Mouse (Mus musculus): ENCODE results near the gene Churc1. TPM values are rescaled to one million over a fixed set of nuclear protein-coding genes. Genes with fewer than 3 reads are reported as not detected.

The Churc1 gene
- polyA plus RNA-seq (2015; fragmentation: Nextera tagmentation; extraction: Ambion mirVana), result 145 and 147 TPM in 2 replicates

- Histone ChIP-seq H3K36me3 (no peaks in the 10 kb centered on the region), H3K4me3 (replicated peaks) (peak within 1 kb of the TSS; percentile 71), H3K9ac (peak within 1 kb of the TSS; percentile 54; the same call in 1 of the 2 replicates), H3K4me2 (peak within 1 kb of the TSS; percentile 76), H3K9me3 (no peaks in the 10 kb centered on the region), H3K27me3 (replicated peaks) (no peaks in the 10 kb centered on the region), H3K4me1 (peaks cover 6% of the 10 kb centered on the region), H3K27ac (peak within 1 kb of the TSS; percentile 65)
- peak; percentile 98 for ATAC-seq (ENCODE audit: insufficient read depth, low FRiP score, low read depth)
- WGBS, result under 1% methylated on average over 31 of the region's 31 CpGs
Observed at GRCm38 (mm10) chr12:76765354-76765851, at the start of gene Churc1, which contains the start of gene Fntb. Gene Churc1, plus strand, starts transcription at chr12:76765538. Gene Fntb, plus strand, starts transcription at chr12:76765589.

GRCm38 (mm10) chr12:76718384-76718783 lies 47.0 kb upstream of the Churc1 start:
- Histone ChIP-seq H3K27me3 (replicated peaks) (no peaks in the 10 kb centered on the region), H3K4me2 (no peak overlapping the region), H3K9ac (no peak overlapping the region), H3K9me3 (no peaks in the 10 kb centered on the region), H3K36me3 (no peaks in the 10 kb centered on the region), H3K4me3 (replicated peaks) (no peak overlapping the region), H3K4me1 (no peaks in the 10 kb centered on the region), H3K27ac (no peak overlapping the region)
- no peak for ATAC-seq (ENCODE audit: insufficient read depth, low FRiP score, low read depth)
- 80% methylated on average over 4 of the region's 4 CpGs for WGBS

GRCm38 (mm10) chr12:76720572-76720971 lies 44.8 kb upstream of the Churc1 start:
- Histone ChIP-seq H3K9ac (no peak overlapping the region), H3K27ac (no peak overlapping the region)
- ATAC-seq (ENCODE audit: insufficient read depth, low FRiP score, low read depth), result no peak

GRCm38 (mm10) chr12:76722026-76722425 lies 43.3 kb upstream of the Churc1 start:
- Histone ChIP-seq H3K4me1 (no peaks in the 10 kb centered on the region), H3K9me3 (no peaks in the 10 kb centered on the region), H3K4me2 (no peak overlapping the region), H3K9ac (no peak overlapping the region), H3K27ac (no peak overlapping the region), H3K27me3 (replicated peaks) (no peaks in the 10 kb centered on the region), H3K36me3 (no peaks in the 10 kb centered on the region), H3K4me3 (replicated peaks) (no peak overlapping the region)
- no peak for ATAC-seq (ENCODE audit: insufficient read depth, low FRiP score, low read depth)
- 70% methylated on average over 3 of the region's 3 CpGs for WGBS

More at GRCm38 (mm10) chr12:76720572-76720971, 44.8 kb upstream of the Churc1 start:
- Histone ChIP-seq H3K9me3 (no peaks in the 10 kb centered on the region), H3K4me1 (no peaks in the 10 kb centered on the region), H3K4me3 (replicated peaks) (no peak overlapping the region), H3K36me3 (no peaks in the 10 kb centered on the region), H3K4me2 (no peak overlapping the region), H3K27me3 (replicated peaks) (no peaks in the 10 kb centered on the region)

DNA sequence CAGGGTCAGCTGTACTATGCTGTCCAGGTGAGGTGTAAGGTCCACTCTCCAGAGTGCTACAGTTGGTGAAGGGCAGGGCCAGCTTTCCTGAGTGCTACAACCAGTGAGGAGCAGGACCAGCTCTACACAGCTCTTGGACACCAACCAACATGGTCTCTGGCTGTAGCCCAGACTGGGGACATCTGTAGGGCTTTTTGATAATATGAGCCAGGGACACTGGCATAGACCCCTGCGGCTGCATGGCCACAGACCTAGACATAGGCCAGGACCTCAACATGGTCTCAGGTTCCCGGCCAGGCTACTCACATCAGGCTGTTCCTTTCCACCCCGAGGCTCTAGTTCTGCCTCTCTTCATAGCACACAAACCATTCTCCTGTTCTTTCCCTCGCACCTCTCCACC lies 37.4 kb upstream of the Churc1 start:
- Histone ChIP-seq H3K9ac (no peak overlapping the region), H3K36me3 (no peaks in the 10 kb centered on the region), H3K4me3 (replicated peaks) (no peak overlapping the region), H3K27me3 (replicated peaks) (no peaks in the 10 kb centered on the region), H3K27ac (no peak overlapping the region), H3K4me2 (no peak overlapping the region), H3K9me3 (no peaks in the 10 kb centered on the region), H3K4me1 (no peaks in the 10 kb centered on the region)
- WGBS, result 84% methylated on average over 4 of the region's 4 CpGs
- ATAC-seq (ENCODE audit: insufficient read depth, low FRiP score, low read depth), result no peak

- H3K9me3 ChIP-seq, result no peaks in the 10 kb centered on the region
- H3K27ac ChIP-seq, result no peak overlapping the region
- no peak overlapping the region for H3K4me3 ChIP-seq (replicated peaks)
- no peak for ATAC-seq (ENCODE audit: insufficient read depth, low FRiP score, low read depth)
- no peaks in the 10 kb centered on the region for H3K4me1 ChIP-seq
- 77% methylated on average over 16 of the region's 16 CpGs for WGBS
- H3K27me3 ChIP-seq (replicated peaks), result no peaks in the 10 kb centered on the region
- no peak overlapping the region for H3K9ac ChIP-seq
- no peaks in the 10 kb centered on the region for H3K36me3 ChIP-seq
- no peak overlapping the region for H3K4me2 ChIP-seq
Observed at GRCm38 (mm10) chr12:76750866-76751459, 14.4 kb upstream of the Churc1 start.

DNA sequence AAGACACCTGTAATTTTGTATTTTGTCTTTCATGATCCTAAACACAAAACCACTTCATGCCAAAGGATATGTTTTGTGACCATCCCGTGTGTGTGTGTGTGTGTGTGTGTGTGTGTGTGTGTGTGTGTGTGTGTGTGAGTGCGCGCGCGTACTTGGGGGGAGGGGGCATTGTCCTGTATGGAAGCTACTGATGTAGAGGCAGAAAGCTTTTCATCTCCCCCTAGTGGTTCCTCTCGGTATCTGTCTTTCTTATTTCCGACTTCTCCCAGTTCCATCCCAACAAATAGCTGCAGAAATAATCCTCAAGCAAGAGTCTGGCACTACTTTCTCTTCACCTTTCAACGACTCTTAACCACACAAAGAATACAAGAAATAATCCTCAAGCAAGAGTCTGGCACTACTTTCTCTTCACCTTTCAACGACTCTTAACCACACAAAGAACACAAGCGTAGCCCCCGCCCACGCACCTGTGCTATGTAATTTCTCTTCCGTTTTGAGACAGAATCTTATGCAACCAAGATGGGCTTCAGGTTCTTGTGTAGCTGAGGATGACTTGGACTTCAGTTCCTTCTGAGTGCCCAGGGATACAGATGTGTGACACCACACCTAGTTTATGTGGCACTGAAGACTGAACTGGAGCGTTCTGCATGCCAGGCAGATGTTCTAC lies 12.6 kb upstream of the Churc1 start:
- 45% methylated on average over 14 of the region's 14 CpGs for WGBS
- Histone ChIP-seq H3K27ac (no peak overlapping the region), H3K4me1 (no peaks in the 10 kb centered on the region)

GRCm38 (mm10) chr12:76765901-76766630 lies 728 bp downstream of the Churc1 start:
- 29% methylated on average over 20 of the region's 20 CpGs for WGBS
- Histone ChIP-seq H3K4me1 (peaks cover 6% of the 10 kb centered on the region), H3K4me2 (peak overlapping the region; percentile 76), H3K27me3 (replicated peaks) (no peaks in the 10 kb centered on the region), H3K9me3 (no peaks in the 10 kb centered on the region), H3K4me3 (replicated peaks) (peak overlapping the region; percentile 71), H3K9ac (peak overlapping the region; percentile 54; the same call in 1 of the 2 replicates), H3K27ac (peak overlapping the region; percentile 3; the same call in 1 of the 2 replicates), H3K36me3 (no peaks in the 10 kb centered on the region)
- no peak for ATAC-seq (ENCODE audit: insufficient read depth, low FRiP score, low read depth)

More for the DNA sequence above, 12.6 kb upstream of the Churc1 start:
- Histone ChIP-seq H3K9me3 (no peaks in the 10 kb centered on the region), H3K27me3 (replicated peaks) (no peaks in the 10 kb centered on the region), H3K4me3 (replicated peaks) (no peak overlapping the region), H3K9ac (no peak overlapping the region), H3K36me3 (no peaks in the 10 kb centered on the region), H3K4me2 (no peak overlapping the region)
- no peak for ATAC-seq (ENCODE audit: insufficient read depth, low FRiP score, low read depth)

GRCm38 (mm10) chr12:76770841-76771500 lies 5.6 kb downstream of the Churc1 start:
- no peak overlapping the region for H3K27ac ChIP-seq

GRCm38 (mm10) chr12:76771540-76771939 lies 6.2 kb downstream of the Churc1 start:
- H3K27ac ChIP-seq, result no peak overlapping the region
- no peaks in the 10 kb centered on the region for H3K27me3 ChIP-seq (replicated peaks)
- H3K4me3 ChIP-seq (replicated peaks), result no peak overlapping the region
- ATAC-seq (ENCODE audit: insufficient read depth, low FRiP score, low read depth), result no peak
- no peaks in the 10 kb centered on the region for H3K9me3 ChIP-seq
- H3K4me2 ChIP-seq, result no peak overlapping the region
- no peak overlapping the region for H3K9ac ChIP-seq
- H3K4me1 ChIP-seq, result no peaks in the 10 kb centered on the region
- no peaks in the 10 kb centered on the region for H3K36me3 ChIP-seq
- WGBS, result 83% methylated on average over 5 of the region's 5 CpGs

More at GRCm38 (mm10) chr12:76770841-76771500, 5.6 kb downstream of the Churc1 start:
- ATAC-seq (ENCODE audit: insufficient read depth, low FRiP score, low read depth), result no peak
- Histone ChIP-seq H3K27me3 (replicated peaks) (no peaks in the 10 kb centered on the region), H3K4me2 (no peak overlapping the region), H3K36me3 (no peaks in the 10 kb centered on the region), H3K9me3 (no peaks in the 10 kb centered on the region), H3K4me1 (peaks cover 5% of the 10 kb centered on the region), H3K9ac (no peak overlapping the region), H3K4me3 (replicated peaks) (no peak overlapping the region)
- WGBS, result 75% methylated on average over 5 of the region's 5 CpGs

DNA sequence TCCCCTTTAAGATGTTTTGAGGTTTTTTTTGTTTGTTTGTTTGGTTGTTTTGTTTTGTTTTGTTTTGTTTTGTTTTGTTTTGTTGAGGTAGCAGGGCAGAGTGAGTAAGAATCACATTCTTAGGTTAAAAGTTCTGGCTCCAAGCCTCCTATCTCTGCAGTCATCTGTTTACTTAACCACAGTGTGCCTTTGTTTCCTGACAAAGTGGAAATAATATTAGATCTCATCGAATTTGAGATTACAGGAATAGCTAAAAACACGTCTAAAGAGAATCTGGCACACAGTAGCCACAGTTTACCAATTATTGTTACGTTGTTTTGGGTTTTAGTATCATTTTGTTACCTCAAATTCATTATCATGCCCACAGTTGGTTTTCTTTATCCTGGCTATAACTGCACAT lies 9.3 kb downstream of the Churc1 start:
- Histone ChIP-seq H3K27ac (no peak overlapping the region), H3K4me1 (no peaks in the 10 kb centered on the region)
- WGBS, result 64% methylated on average over 3 of the region's 3 CpGs

More for the DNA sequence above, 9.3 kb downstream of the Churc1 start:
- no peak overlapping the region for H3K4me3 ChIP-seq (replicated peaks)
- 0 out of 2 replicates have a peak, but pooled peaks cover 4% of the 10 kb centered on the region for H3K36me3 ChIP-seq
- H3K4me2 ChIP-seq, result no peak overlapping the region
- no peak for ATAC-seq (ENCODE audit: insufficient read depth, low FRiP score, low read depth)
- H3K27me3 ChIP-seq (replicated peaks), result no peaks in the 10 kb centered on the region
- H3K9ac ChIP-seq, result no peak overlapping the region
- no peaks in the 10 kb centered on the region for H3K9me3 ChIP-seq
